Comparison of ENCODE assay signal across 17 mouse cellular contexts in the genomic region with DNA sequence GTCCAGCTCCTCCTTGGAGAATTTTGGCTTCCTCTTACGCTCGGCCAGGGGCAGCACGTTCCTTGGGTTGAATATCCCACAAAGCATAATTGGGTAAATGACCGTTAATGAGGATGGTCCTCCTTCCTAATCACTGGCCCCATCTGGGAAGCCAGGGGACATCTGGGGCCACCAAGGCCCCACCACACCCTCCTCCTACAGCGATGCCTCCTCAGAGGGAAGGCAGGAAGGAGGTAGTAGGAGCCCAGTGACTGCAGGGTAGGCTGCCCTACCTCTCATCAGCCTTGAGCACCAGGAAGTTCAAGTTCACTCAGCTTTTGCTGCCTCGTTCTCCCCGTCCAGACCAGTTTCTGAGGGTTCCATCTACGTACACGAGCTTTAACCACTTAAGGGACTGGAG.
"Had no signal": no experiment of that assay in that cellular context is flagged by ENCODE, and none has a peak within 500 bp of the region (broad histone marks: within the 10 kb centered on the region; RNA-seq: fewer than 3 reads in every experiment).

No protein-coding gene starts in this region.

- H3K4me2 ChIP-seq: intestine, embryonic 15.5 days; kidney, embryonic 15.5 days; limb, embryonic 13.5 days; liver, embryonic 13.5 days; midbrain, embryonic 11.5 days had no signal

- ATAC-seq: intestine, embryonic 15.5 days had no signal

- H3K27ac ChIP-seq: left cerebral cortex, adult 2 months; liver, embryonic 13.5 days; macrophage had no signal

- H3K4me3 ChIP-seq: intestine, embryonic 15.5 days; kidney, embryonic 15.5 days; left cerebral cortex, adult 2 months; limb, embryonic 13.5 days; liver, embryonic 13.5 days had no signal

- DNase-seq: kidney, adult 11 months; kidney, adult 8-10 months; kidney, postnatal 10 days; kidney, postnatal 36 days; layer of hippocampus, postnatal 36 days; left cerebral cortex, postnatal 4 days; liver, embryonic 13.5 days; lung, adult 2 months; lung, postnatal 10 days; midbrain, embryonic 14.5 days; thymus, postnatal 25 days had no signal

- H3K9ac ChIP-seq: intestine, embryonic 15.5 days; kidney, embryonic 15.5 days; limb, embryonic 13.5 days; liver, embryonic 13.5 days had no signal

- H3K27me3 ChIP-seq: intestine, embryonic 15.5 days; kidney, embryonic 15.5 days; limb, embryonic 13.5 days; liver, embryonic 13.5 days had no signal

- H3K9me3 ChIP-seq: intestine, embryonic 15.5 days; kidney, embryonic 15.5 days; limb, embryonic 13.5 days; liver, embryonic 13.5 days had no signal
